Mouse (Mus musculus) kidney, adult 11 months (tissue): ENCODE measurements around the gene Ndufaf2.

Source experiments
- DNase-seq: peaks from one replicate; pipeline ENCODE4 v3.0.0; 2022

Ndufaf2 gene

GRCm38 (mm10) chr13:108158465-108159240, at the start of gene Ndufaf2, which contains the start of gene Ercc8:
Gene Ndufaf2, minus strand, starts transcription at chr13:108158623.
Gene Ercc8, plus strand, starts transcription at chr13:108158731.
- DNase-seq, result peak; percentile 91

GRCm38 (mm10) chr13:108208090-108208489, 49.7 kb upstream of the Ndufaf2 start:
- no peak for DNase-seq

GRCm38 (mm10) chr13:108207447-108207846, 49.0 kb upstream of the Ndufaf2 start:
- no peak for DNase-seq

GRCm38 (mm10) chr13:108204857-108205256, 46.4 kb upstream of the Ndufaf2 start:
- no peak for DNase-seq

DNA sequence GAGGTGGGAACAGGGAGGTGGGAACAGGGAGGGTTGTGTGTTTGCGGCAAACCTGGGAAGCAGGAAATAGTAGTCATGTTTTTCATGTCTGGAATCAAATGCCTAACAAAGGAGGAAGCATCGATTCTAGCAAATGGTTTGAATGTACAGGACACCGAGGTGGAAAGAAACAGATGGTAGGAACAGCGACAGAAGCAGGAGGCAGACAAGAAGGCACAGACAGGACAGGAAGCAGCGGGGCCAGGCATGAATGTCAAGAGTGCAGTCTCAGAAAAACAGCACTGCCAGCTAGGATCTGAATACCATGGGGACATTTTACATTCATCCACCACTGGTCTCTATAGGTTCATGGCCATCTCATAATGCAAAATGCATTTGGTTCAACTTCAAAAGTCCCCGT, 37.1 kb upstream of the Ndufaf2 start:
- DNase-seq, result no peak

GRCm38 (mm10) chr13:108191074-108191720, 32.8 kb upstream of the Ndufaf2 start:
- DNase-seq, result peak; percentile 59

GRCm38 (mm10) chr13:108187994-108188393, 29.6 kb upstream of the Ndufaf2 start:
- no peak for DNase-seq

GRCm38 (mm10) chr13:108185530-108185929, 27.1 kb upstream of the Ndufaf2 start:
- no peak for DNase-seq

DNA sequence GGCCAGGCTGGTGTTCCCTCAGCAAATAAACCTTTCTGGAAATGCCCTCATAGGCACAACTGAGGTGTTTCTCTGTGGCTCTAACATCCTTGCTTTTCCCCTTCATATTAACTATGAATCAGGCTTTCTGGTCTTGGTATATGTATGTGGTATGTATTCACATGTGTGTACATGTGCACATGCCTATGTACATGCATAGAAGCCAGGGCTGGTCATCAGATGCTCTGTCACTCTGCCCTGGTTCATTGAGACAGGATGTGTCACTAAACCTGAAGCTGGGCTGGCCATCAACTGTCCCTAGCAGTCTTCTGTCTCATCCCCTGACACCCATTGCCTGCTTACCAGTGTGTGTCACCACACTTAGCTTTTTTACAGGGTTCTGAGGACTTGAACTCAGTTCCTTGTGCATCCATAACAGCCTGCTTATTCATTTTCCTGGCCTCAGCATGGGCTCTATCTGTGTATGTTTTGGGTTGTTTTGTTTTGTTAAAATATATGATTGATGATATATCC, 26.4 kb upstream of the Ndufaf2 start:
- no peak for DNase-seq

- no peak for DNase-seq
Measured at GRCm38 (mm10) chr13:108180821-108181220, 22.4 kb upstream of the Ndufaf2 start.

DNA sequence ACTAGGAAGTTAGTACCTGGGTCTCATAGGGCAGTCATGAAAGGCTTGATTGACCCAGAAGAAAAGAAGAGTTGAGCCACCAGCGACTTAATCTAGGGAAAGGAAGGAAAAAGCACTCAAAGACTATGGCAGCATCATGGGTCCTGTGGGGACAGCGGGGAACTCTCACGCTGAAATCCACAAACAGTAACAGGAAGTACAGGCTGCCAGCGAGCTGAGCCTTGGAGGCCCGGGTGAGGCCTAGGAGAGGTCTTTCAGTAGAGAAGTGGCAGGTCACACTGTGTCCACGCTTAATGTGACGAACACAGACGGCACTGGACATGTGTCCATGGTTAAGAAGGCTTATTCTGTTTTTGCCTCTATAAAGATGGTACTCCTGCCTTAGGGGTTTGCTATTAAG, 21.2 kb upstream of the Ndufaf2 start:
- no peak for DNase-seq

- DNase-seq, result no peak
Measured at GRCm38 (mm10) chr13:108170511-108170910, 12.1 kb upstream of the Ndufaf2 start.

DNA sequence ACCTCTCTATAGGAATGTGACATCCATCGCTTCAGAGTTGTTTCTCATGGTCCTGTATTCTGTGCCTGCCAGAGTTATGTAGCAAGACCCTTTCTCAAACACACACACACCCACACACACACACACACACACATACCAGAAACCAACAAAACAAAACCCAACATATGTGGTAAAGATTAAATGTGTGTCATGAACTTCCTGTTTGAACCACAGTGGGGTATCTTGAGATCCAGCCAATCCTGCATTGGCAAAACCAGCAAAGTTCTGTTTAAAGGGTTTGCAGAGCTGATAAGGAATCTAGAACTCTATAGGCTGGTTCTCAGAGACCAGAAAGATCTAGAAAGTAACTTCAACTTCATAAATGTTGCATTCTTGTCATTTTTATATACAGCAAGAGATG, 11.6 kb upstream of the Ndufaf2 start:
- DNase-seq, result no peak

DNA sequence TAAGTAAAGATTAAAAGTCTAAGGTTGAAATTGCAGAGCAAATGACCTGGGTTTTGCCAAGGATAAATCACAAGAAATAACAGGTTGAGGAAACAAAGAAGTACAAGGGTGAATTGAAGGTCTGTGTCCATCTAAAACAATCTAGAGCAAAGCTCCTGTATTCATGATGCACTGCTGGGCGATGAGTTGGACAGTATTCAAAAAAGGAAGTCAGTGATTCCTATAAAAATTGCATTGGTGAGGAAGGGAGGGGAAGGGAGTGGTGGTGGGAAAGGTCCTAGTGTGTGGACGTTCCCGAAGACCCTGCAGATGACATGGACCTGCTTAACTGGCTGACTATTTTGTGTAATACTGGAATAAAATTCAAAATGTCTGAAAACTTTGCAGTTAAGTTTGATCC, 6.2 kb upstream of the Ndufaf2 start:
- no peak for DNase-seq

DNA sequence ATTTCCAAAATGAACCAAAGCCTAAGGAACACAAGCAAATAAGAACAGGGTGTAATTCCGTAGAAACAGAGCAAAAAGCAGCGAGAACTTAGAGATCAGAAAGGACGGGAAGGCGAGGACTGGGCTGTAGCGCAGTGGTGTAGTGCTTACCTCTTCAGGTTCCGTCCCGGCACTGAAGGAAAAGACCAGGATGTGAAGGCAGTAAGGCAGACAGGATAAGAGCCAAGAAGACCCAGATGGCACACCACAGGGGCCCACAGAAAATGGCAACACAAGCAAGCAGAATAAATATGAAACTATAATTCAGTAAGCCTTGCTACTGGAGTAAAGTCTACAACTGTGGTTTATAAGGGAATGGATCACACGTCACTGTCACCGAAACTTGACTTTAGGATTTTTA, 5.5 kb upstream of the Ndufaf2 start:
- DNase-seq, result no peak

DNA sequence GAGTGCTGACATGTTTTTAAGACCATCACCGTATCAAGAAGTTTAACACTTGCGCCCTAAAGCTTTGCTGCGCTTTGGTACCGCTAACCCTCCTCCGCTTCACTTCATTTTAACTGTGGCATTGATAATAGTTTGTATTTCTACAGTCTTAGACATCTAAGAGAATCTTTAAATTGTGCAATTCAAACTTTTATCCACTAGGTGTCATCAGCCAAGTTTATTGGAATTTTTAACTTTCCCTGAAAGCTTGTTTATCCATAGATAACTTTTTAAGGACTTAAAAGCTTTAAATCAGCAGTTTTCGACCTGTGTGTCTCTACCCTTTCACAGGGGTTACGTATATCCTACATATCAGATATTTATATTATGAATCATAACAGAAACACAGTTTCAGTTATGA, 1.5 kb upstream of the Ndufaf2 start:
- DNase-seq, result no peak

DNA sequence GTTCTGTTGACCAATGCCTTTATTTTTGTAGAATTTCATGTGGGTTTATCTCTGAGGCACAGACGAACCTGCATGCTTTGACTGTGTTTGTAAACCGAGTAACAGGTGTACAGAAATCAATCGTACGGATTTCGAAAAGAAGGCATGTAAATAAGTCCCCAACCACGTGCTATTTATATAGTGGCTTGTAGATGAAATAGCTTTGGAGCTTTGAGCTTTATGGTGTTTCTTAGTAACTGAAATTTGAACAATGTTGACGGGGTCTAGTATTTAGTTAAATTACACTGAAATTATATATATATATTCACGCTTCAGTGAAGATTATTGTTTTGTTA, 785 bp upstream of the Ndufaf2 start:
- no peak for DNase-seq

DNA sequence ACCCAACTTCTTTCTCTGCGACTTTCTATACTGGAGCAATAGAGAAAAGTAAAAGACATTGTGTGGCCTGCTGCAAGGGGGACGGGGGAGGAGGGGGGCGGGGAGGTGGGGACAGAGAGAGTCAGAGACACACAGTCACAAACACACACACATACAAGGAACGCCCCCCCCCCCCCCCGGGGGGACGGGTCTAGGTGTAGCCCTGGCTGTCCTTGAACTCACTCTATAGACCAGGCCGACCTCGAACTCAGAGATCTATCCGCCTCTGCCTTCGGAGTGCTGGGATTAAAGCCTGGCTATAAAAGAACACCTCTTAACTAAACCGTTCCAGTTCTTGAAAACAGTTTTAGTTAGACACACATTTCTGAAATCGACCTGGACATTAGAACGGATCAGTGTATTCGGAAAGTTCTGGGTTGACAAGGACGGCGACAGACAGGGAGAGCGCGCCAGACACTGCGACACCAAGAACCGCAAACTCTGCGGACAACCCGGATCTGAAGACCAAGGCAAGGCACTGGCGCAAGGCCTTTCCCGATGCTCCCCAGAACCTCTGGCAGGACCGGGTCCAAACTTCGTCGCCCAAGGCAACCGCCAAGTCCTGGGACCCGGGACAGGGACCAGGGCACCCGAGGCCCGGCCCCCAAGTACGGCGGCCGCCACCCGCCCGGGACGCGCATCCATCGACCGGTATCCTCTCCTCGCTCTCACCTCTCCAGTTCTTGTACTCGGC, 525 bp downstream of the Ndufaf2 start:
- no peak for DNase-seq

GRCm38 (mm10) chr13:108157156-108157555, 1.3 kb downstream of the Ndufaf2 start:
- DNase-seq, result no peak

- no peak for DNase-seq
Measured at GRCm38 (mm10) chr13:108152650-108153372, 5.6 kb downstream of the Ndufaf2 start.

- DNase-seq, result no peak
Measured at GRCm38 (mm10) chr13:108151782-108152181, 6.6 kb downstream of the Ndufaf2 start.

- DNase-seq, result no peak
Measured at GRCm38 (mm10) chr13:108144086-108144485, 14.3 kb downstream of the Ndufaf2 start.

DNA sequence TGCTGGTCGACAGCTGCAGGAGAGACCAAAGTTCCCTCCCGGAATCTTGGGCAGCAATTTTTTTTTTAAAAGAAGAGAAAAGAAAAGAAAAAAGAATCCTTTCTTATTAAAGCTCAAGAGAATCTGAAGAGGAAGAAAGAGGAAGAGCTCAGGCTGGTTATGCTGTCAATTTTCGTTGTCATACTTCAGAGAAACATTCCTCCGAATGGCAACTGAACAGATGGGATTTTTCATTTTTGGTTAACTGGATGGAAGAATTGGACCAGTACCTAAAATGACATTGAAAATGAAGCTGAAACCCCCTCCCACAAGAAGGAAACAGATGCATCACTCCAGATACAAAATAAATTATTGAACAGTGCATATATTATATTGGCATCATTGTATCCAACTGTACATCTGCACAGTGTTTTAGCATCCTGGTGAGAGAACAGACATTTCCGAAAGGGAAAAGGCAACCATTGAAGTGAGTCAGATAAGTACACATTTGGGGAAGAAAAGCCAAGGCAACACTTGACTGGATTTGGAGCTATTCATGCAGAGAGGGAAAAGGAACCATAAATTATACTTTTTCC, 19.9 kb downstream of the Ndufaf2 start:
- DNase-seq, result no peak
